Mouse (Mus musculus): ENCODE measurements at regions not wholly inside any gene's neighbourhood (a gene's known extent, or its start where the extent isn't known, plus 50 kb on each side); places are given as distances from the start of the nearest gene placed in this dataset.

- intact Hi-C loops (cut with DNase I), result no loop called here
Measured at GRCm38 (mm10) chr17:88389668-88390461, 50.6 kb upstream of the Foxn2 start.

More at GRCm38 (mm10) chr17:88389668-88390461, 50.6 kb upstream of the Foxn2 start:
- no peak for DNase-seq

Measured in heart, postnatal 36 days (tissue).